Mouse (Mus musculus) ES-E14 (cell line): ENCODE data around the gene Sumo3.

Experiments
- CHD2 ChIP-seq: IDR thresholded peaks from 2 replicates; pipeline ENCODE4 v1.6.1; 2014; ENCODE audit warnings: mild to moderate bottlenecking, low read depth, low read length, inconsistent platforms
- HCFC1 ChIP-seq: IDR thresholded peaks from 2 replicates; pipeline ENCODE4 v1.6.1; 2012; ENCODE audit warnings: low read length, inconsistent platforms, borderline replicate concordance; ENCODE audit not compliant: insufficient read depth
- MAFK ChIP-seq: IDR thresholded peaks from 2 replicates; pipeline ENCODE4 v1.6.1; 2014; ENCODE audit warnings: mild to moderate bottlenecking, low read depth, low read length, inconsistent platforms; ENCODE audit not compliant: insufficient read depth
- ZC3H11A ChIP-seq: IDR thresholded peaks from 2 replicates; pipeline ENCODE4 v1.6.1; 2012; ENCODE audit warnings: low read depth, mild to moderate bottlenecking, inconsistent platforms, low read length, borderline replicate concordance
- ZNF384 ChIP-seq: IDR thresholded peaks from 2 replicates; pipeline ENCODE4 v1.6.1; 2012; ENCODE audit warnings: low read depth, low read length, inconsistent platforms

- no peak for TF ChIP-seq ZC3H11A
- no peak for TF ChIP-seq ZNF384
- TF ChIP-seq CHD2: no peak
- TF ChIP-seq MAFK: no peak
- no peak for TF ChIP-seq HCFC1
Observed at GRCm38 (mm10) chr10:77626591-77626990, 20.7 kb downstream of the Sumo3 start.
